Comparison of ENCODE assay signal across 8 mouse cellular contexts in the genomic region with DNA sequence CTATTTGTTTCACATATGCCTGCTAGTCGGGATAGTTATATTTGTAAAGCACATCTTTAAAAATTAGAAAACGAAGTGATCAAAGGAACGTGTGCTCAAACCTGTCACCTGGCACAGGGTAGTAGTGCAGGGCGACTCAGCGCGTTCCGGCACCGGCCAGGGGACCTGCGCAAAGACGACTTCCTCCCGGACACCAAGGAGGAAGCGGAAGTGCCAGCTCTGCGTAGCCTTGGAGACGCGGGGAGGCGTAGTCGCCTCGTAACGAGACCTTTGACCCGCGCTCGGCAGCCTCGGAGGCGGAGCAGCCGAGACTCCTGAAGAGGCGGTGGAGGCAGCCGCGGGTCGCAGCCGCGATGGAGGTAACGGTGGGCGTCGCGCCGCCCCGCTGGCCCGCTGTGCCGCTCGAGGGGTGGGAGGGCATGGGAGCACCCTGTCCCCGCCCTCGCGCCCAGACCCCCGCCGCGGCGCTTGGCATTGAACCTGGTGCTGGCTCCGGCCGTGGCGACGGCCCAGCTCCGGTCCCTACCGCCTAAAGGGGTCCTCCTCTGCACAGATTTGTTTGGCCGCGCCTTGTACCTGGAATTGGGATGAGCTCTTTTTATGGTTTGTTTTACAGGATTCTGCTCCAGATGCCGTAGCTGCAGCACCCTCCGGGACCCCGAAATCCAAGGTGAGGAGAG. TPM values are rescaled to one million over a fixed set of nuclear protein-coding genes. Genes with fewer than 3 reads are reported as not detected.
DNase-seq lines count a peak whose midpoint lies in the region; ATAC-seq and TF ChIP-seq lines count a peak whose summit lies in the region.

A gene (plus strand): TSS at position 285 of the 680 bp plus-strand sequence.

- H3K36me3 ChIP-seq in embryonic facial prominence, embryonic 13.5 days = peaks cover 19% of the 10 kb centered on the region
- H3K36me3 ChIP-seq in kidney, adult 2 months (ENCODE audit: control insufficient read depth, insufficient read depth, low read length) = no peaks in the 10 kb centered on the region; the same call in 1 of the 2 replicates
- peaks cover 23% of the 10 kb centered on the region for H3K36me3 ChIP-seq in limb, embryonic 12.5 days
- H3K36me3 ChIP-seq in midbrain, embryonic 15.5 days (replicated peaks) = peaks cover 6% of the 10 kb centered on the region; the same call in 1 of the 2 replicates
- H3K36me3 ChIP-seq in spleen, adult 2 months (ENCODE audit: control insufficient read depth, insufficient read depth, low read length) = peaks cover 5% of the 10 kb centered on the region

- H3K4me3 ChIP-seq in embryonic facial prominence, embryonic 13.5 days = peak within 1 kb of the TSS; percentile 75
- H3K4me3 ChIP-seq in kidney, adult 2 months (ENCODE audit: insufficient read depth, low read depth, low read length) = peak within 1 kb of the TSS; percentile 86
- peak within 1 kb of the TSS; percentile 82 for H3K4me3 ChIP-seq in limb, embryonic 12.5 days (replicated peaks)
- H3K4me3 ChIP-seq in midbrain, embryonic 15.5 days = peak within 1 kb of the TSS; percentile 84
- peak within 1 kb of the TSS; percentile 78 for H3K4me3 ChIP-seq in spleen, adult 2 months (ENCODE audit: extremely low read depth, insufficient read depth, insufficient read length)

- peak within 1 kb of the TSS; percentile 24 for H3K27ac ChIP-seq in embryonic facial prominence, embryonic 13.5 days
- H3K27ac ChIP-seq in kidney, adult 2 months (ENCODE audit: insufficient read depth, low read depth, low read length) = peak within 1 kb of the TSS; percentile 66
- H3K27ac ChIP-seq in limb, embryonic 12.5 days = peak within 1 kb of the TSS; percentile 76; the same call in 1 of the 2 replicates
- H3K27ac ChIP-seq in midbrain, embryonic 15.5 days = peak within 1 kb of the TSS; percentile 76
- peak within 1 kb of the TSS; percentile 18; the same call in 1 of the 2 replicates for H3K27ac ChIP-seq in spleen, adult 2 months (ENCODE audit: insufficient read depth, low read length)

- peak; percentile 92 for DNase-seq in 3134 (ENCODE audit: extremely low read depth, insufficient read length, low spot score)
- peak; percentile 97 for DNase-seq in adrenal gland, postnatal 36 days
- DNase-seq in heart, adult 18-20 months = peak; percentile 93 to 97
- peak; percentile 97 for DNase-seq in kidney, adult 2 months
- peak; percentile 87 to 92 for DNase-seq in spleen, adult 2 months (ENCODE audit: low read depth in 1 of 2, low spot score in 2 of 2)

- WGBS in embryonic facial prominence, embryonic 13.5 days = under 1% methylated on average over 40 of the region's 58 CpGs
- WGBS in kidney, adult 2 months = under 1% methylated on average over 58 of the region's 58 CpGs
- under 1% methylated on average over 57 of the region's 58 CpGs for WGBS in limb, embryonic 12.5 days
- WGBS in midbrain, embryonic 15.5 days = under 1% methylated on average over 56 of the region's 58 CpGs
- WGBS in spleen, adult 2 months = under 1% methylated on average over 58 of the region's 58 CpGs

- H3K4me2 ChIP-seq in embryonic facial prominence, embryonic 13.5 days = peak within 1 kb of the TSS; percentile 63
- H3K4me2 ChIP-seq in limb, embryonic 12.5 days = peak within 1 kb of the TSS; percentile 60
- peak within 1 kb of the TSS; percentile 58 for H3K4me2 ChIP-seq in midbrain, embryonic 15.5 days

- peaks cover 6% of the 10 kb centered on the region; the same call in 1 of the 2 replicates for H3K4me1 ChIP-seq in embryonic facial prominence, embryonic 13.5 days
- H3K4me1 ChIP-seq in kidney, adult 2 months (ENCODE audit: control insufficient read depth, insufficient read depth, low read length) = peaks cover 3% of the 10 kb centered on the region; the same call in 1 of the 2 replicates
- peaks cover 4% of the 10 kb centered on the region; the same call in 1 of the 2 replicates for H3K4me1 ChIP-seq in limb, embryonic 12.5 days (replicated peaks)
- H3K4me1 ChIP-seq in midbrain, embryonic 15.5 days = peaks cover 19% of the 10 kb centered on the region
- H3K4me1 ChIP-seq in spleen, adult 2 months (ENCODE audit: control insufficient read depth, insufficient read depth, insufficient read length) = peaks cover 3% of the 10 kb centered on the region

- no peak for TF ChIP-seq CTCF in kidney, adult 2 months (conservative IDR thresholded peaks at IDR 0.05; ENCODE audit: insufficient read depth, insufficient read length, low read depth, low read length)
- no peak for TF ChIP-seq CTCF in spleen, adult 2 months (IDR thresholded peaks at IDR 0.05; ENCODE audit: extremely low read depth, insufficient read depth, insufficient read length, insufficient replicate concordance)

- ATAC-seq in embryonic facial prominence, embryonic 13.5 days (ENCODE audit: insufficient number of reproducible peaks, insufficient read depth, low FRiP score, low TSS enrichment, low read depth) = peak; percentile 90
- ATAC-seq in limb, embryonic 12.5 days (ENCODE audit: insufficient number of reproducible peaks, insufficient read depth, low FRiP score, low TSS enrichment, low read depth) = peak; percentile 97
- peak; percentile 100 for ATAC-seq in midbrain, embryonic 15.5 days (replicated peaks)

- no peaks in the 10 kb centered on the region for H3K27me3 ChIP-seq in embryonic facial prominence, embryonic 13.5 days
- no peaks in the 10 kb centered on the region for H3K27me3 ChIP-seq in kidney, adult 2 months (replicated peaks; ENCODE audit: control insufficient read depth, insufficient read depth, low read length)
- H3K27me3 ChIP-seq in limb, embryonic 12.5 days = no peaks in the 10 kb centered on the region
- no peaks in the 10 kb centered on the region for H3K27me3 ChIP-seq in midbrain, embryonic 15.5 days (replicated peaks)
- H3K27me3 ChIP-seq in spleen, adult 2 months (ENCODE audit: control insufficient read depth, insufficient read depth, low read length) = no peaks in the 10 kb centered on the region

- H3K9me3 ChIP-seq in embryonic facial prominence, embryonic 13.5 days = no peaks in the 10 kb centered on the region
- H3K9me3 ChIP-seq in limb, embryonic 12.5 days = no peaks in the 10 kb centered on the region
- H3K9me3 ChIP-seq in midbrain, embryonic 15.5 days = no peaks in the 10 kb centered on the region

- peak within 1 kb of the TSS; percentile 77 for H3K9ac ChIP-seq in embryonic facial prominence, embryonic 13.5 days
- peak within 1 kb of the TSS; percentile 83 for H3K9ac ChIP-seq in limb, embryonic 12.5 days (replicated peaks)
- peak within 1 kb of the TSS; percentile 93 for H3K9ac ChIP-seq in midbrain, embryonic 15.5 days

- peak; percentile 87 for TF ChIP-seq POLR2A in kidney, adult 2 months (IDR thresholded peaks at IDR 0.05; ENCODE audit: low read depth, low read length)
- peak; percentile 89 for TF ChIP-seq POLR2A in spleen, adult 2 months (IDR thresholded peaks at IDR 0.05; ENCODE audit: low read depth, low read length)

RNA-seq across cellular contexts. Expression of the gene that starts here (rescaled TPM):
- total RNA-seq in adrenal gland, postnatal 36 days (2021) = 10 to 100 TPM; 40.9 to 47.4 TPM
- polyA plus RNA-seq in embryonic facial prominence, embryonic 13.5 days (2015; fragmentation: Nextera tagmentation; extraction: Ambion mirVana) = 88.0 and 88.8 TPM in 2 replicates
- total RNA-seq in heart, adult 18-20 months (2021) = 10 to 100 TPM; 30.4 to 31.0 TPM
- polyA plus RNA-seq in kidney, adult 2 months (2012; rRNA removed) = 11.3 and 13.0 TPM in 2 replicates
- polyA plus RNA-seq in limb, embryonic 12.5 days (2016; fragmentation: Nextera tagmentation; extraction: Ambion mirVana) = 62.5 and 71.3 TPM in 2 replicates
- polyA plus RNA-seq in midbrain, embryonic 15.5 days (2015; fragmentation: Nextera tagmentation; extraction: Ambion mirVana) = 86.3 and 95.9 TPM in 2 replicates
- 3.7 and 4.6 TPM in 2 replicates for polyA plus RNA-seq in spleen, adult 2 months (2012; rRNA removed)

Comparison
In these comparisons a context has a peak if more than half of its experiments do, and no peak if none do; other contexts are left out.
1. Peak in every context shown above with its lines: DNase-seq, ATAC-seq, H3K4me3 ChIP-seq and H3K27ac ChIP-seq.
2. H3K27ac ChIP-seq: peak in every context shown above with its lines; median percentile 76 in limb, embryonic 12.5 days; 76 in midbrain, embryonic 15.5 days; 66 in kidney, adult 2 months; 24 in embryonic facial prominence, embryonic 13.5 days; 18 in spleen, adult 2 months.